Mouse (Mus musculus) midbrain, embryonic 11.5 days (tissue): Measurements from ENCODE around the gene Rgl3. TPM values are rescaled to one million over a fixed set of nuclear protein-coding genes. Genes with fewer than 3 reads are reported as not detected.

Source experiments
- ATAC-seq: fragments of 200-750 bp; cut with Nextera tagmentation; 2 replicates; pipeline ENCODE4 v1.8.0; 2017; ENCODE audit warnings: moderate TSS enrichment, moderate library complexity; ENCODE audit not compliant: low FRiP score
- DNase-seq: peaks from one replicate; pipeline ENCODE4 v3.0.0; 2015; ENCODE audit warnings: low spot score; ENCODE audit errors: missing footprints
- H3K27ac ChIP-seq: fragments of 300-500 bp; sonication (generic); 2 replicates; pipeline ENCODE4 v1.5.1; 2014; ENCODE audit warnings: low read depth, low read length
- H3K27me3 ChIP-seq: fragments of 300-500 bp; sonication (generic); 2 replicates; pipeline ENCODE4 v1.6.1; 2014; ENCODE audit warnings: mild to moderate bottlenecking, low read length, moderate library complexity, mixed read lengths; ENCODE audit not compliant: control insufficient read depth, insufficient read depth
- H3K36me3 ChIP-seq: fragments of 300-500 bp; sonication (generic); 2 replicates; pipeline ENCODE4 v1.6.1; 2014; ENCODE audit warnings: mild to moderate bottlenecking, low read length, moderate library complexity, mixed read lengths; ENCODE audit not compliant: control insufficient read depth, insufficient read depth
- H3K4me1 ChIP-seq: fragments of 300-500 bp; sonication (generic); 2 replicates; pipeline ENCODE4 v1.6.1; 2014; ENCODE audit warnings: low read length; ENCODE audit not compliant: control insufficient read depth, insufficient read depth
- H3K4me2 ChIP-seq: fragments of 300-500 bp; sonication (generic); 2 replicates; pipeline ENCODE4 v1.6.1; 2014; ENCODE audit warnings: mild to moderate bottlenecking, moderate library complexity
- H3K4me3 ChIP-seq: fragments of 300-500 bp; sonication (generic); 2 replicates; pipeline ENCODE4 v1.5.1; 2014; ENCODE audit warnings: low read depth, low read length
- H3K9ac ChIP-seq: fragments of 300-500 bp; sonication (generic); 2 replicates; pipeline ENCODE4 v1.6.1; 2014; ENCODE audit warnings: low read length
- H3K9me3 ChIP-seq: fragments of 300-500 bp; sonication (generic); 2 replicates; pipeline ENCODE4 v1.6.1; 2016; ENCODE audit warnings: low read length; ENCODE audit not compliant: control insufficient read depth
- WGBS: fragments of 180-500 bp; shearing (Covaris S2); extraction: QIAGEN DNeasy Blood & Tissue Kit; methylation state at CpG from one replicate; pipeline ENCODE4 v1.1.7; 2014; 5-methylcytosine and 5-hydroxymethylcytosine counted together
- polyA plus RNA-seq: library from polyadenylated mRNA; unstranded; fragments of >200 nt; fragmentation: Nextera tagmentation; extraction: Ambion mirVana; gene quantifications from 2 replicates; pipeline ENCODE4 v1.2.1, GENCODE M21; 2014

Rgl3 gene
- polyA plus RNA-seq, 1 experiment from 2014 or later: 2.2 TPM

- peaks cover 12% of the 10 kb centered on the region for H3K27me3 ChIP-seq
- under 1% methylated on average over 53 of the region's 54 CpGs for WGBS
- H3K4me3 ChIP-seq: peak within 1 kb of the TSS; percentile 73
- H3K4me1 ChIP-seq: peaks cover 14% of the 10 kb centered on the region
- ATAC-seq (peak; percentile 98), DNase-seq (peak; percentile 100)
- H3K36me3 ChIP-seq: no peaks in the 10 kb centered on the region
- H3K4me2 ChIP-seq: peak within 1 kb of the TSS; percentile 65
- H3K27ac ChIP-seq: peak within 1 kb of the TSS; percentile 77
- peak within 1 kb of the TSS; percentile 85 for H3K9ac ChIP-seq
- no peaks in the 10 kb centered on the region for H3K9me3 ChIP-seq
Measured at GRCm38 (mm10) chr9:21955570-21956281, 33.5 kb downstream of the Rgl3 start, which contains the start of gene Swsap1. Gene Swsap1 (plus strand): TSS chr9:21955755.

- peak overlapping the region; percentile 77; the same call in 1 of the 2 replicates for H3K27ac ChIP-seq
- H3K9me3 ChIP-seq: no peaks in the 10 kb centered on the region
- 2% methylated on average over 18 of the region's 18 CpGs for WGBS
- peak overlapping the region; percentile 73 for H3K4me3 ChIP-seq
- peaks cover 10% of the 10 kb centered on the region for H3K4me1 ChIP-seq
- peaks cover 7% of the 10 kb centered on the region for H3K27me3 ChIP-seq
- DNase-seq: no peak
- H3K4me2 ChIP-seq: peak overlapping the region; percentile 65
- ATAC-seq: peak; percentile 60
- H3K9ac ChIP-seq: peak overlapping the region; percentile 85
- no peaks in the 10 kb centered on the region for H3K36me3 ChIP-seq
Measured at GRCm38 (mm10) chr9:21955225-21955569, 34.0 kb downstream of the Rgl3 start.

GRCm38 (mm10) chr9:21954635-21955034 lies 34.6 kb downstream of the Rgl3 start:
- 79% methylated on average over 3 of the region's 3 CpGs for WGBS
- Histone ChIP-seq H3K36me3 (no peaks in the 10 kb centered on the region), H3K4me3 (no peak overlapping the region), H3K4me1 (peaks cover 10% of the 10 kb centered on the region), H3K27ac (no peak overlapping the region), H3K9ac (no peak overlapping the region), H3K27me3 (peaks cover 2% of the 10 kb centered on the region; the same call in 1 of the 2 replicates), H3K4me2 (no peak overlapping the region), H3K9me3 (no peaks in the 10 kb centered on the region)
- no peak for ATAC-seq
- DNase-seq: no peak

- H3K4me2 ChIP-seq: no peak overlapping the region
- no peaks in the 10 kb centered on the region for H3K9me3 ChIP-seq
- no peak overlapping the region for H3K27ac ChIP-seq
- peaks cover 10% of the 10 kb centered on the region for H3K4me1 ChIP-seq
- no peaks in the 10 kb centered on the region for H3K36me3 ChIP-seq
- no peak overlapping the region for H3K4me3 ChIP-seq
- no peak overlapping the region for H3K9ac ChIP-seq
- WGBS: 3% methylated on average over 3 of the region's 3 CpGs
- DNase-seq (peak; percentile 89), ATAC-seq (no peak)
- H3K27me3 ChIP-seq: no peaks in the 10 kb centered on the region
Measured at GRCm38 (mm10) chr9:21953600-21953999, 35.6 kb downstream of the Rgl3 start.

GRCm38 (mm10) chr9:21951977-21952376 lies 37.3 kb downstream of the Rgl3 start:
- DNase-seq (peak; percentile 79), ATAC-seq (no peak)
- Histone ChIP-seq H3K27ac (no peak overlapping the region), H3K36me3 (no peaks in the 10 kb centered on the region), H3K4me3 (no peak overlapping the region), H3K4me1 (peaks cover 15% of the 10 kb centered on the region), H3K9me3 (no peaks in the 10 kb centered on the region), H3K4me2 (no peak overlapping the region), H3K27me3 (no peaks in the 10 kb centered on the region), H3K9ac (no peak overlapping the region)
- WGBS: 79% methylated on average over 3 of the region's 3 CpGs

- Histone ChIP-seq H3K4me1 (peaks cover 14% of the 10 kb centered on the region), H3K4me3 (no peak overlapping the region), H3K4me2 (no peak overlapping the region), H3K27ac (no peak overlapping the region), H3K27me3 (no peaks in the 10 kb centered on the region), H3K36me3 (no peaks in the 10 kb centered on the region), H3K9me3 (no peaks in the 10 kb centered on the region), H3K9ac (no peak overlapping the region)
- no peak for ATAC-seq
- DNase-seq: peak; percentile 99
- WGBS: 21% methylated on average over 11 of the region's 11 CpGs
Measured at GRCm38 (mm10) chr9:21950322-21950721, 38.9 kb downstream of the Rgl3 start.

- WGBS: 59% methylated on average over 6 of the region's 6 CpGs
Measured at GRCm38 (mm10) chr9:21948790-21949189, 40.5 kb downstream of the Rgl3 start.

GRCm38 (mm10) chr9:21948146-21948545 lies 41.1 kb downstream of the Rgl3 start:
- Histone ChIP-seq H3K36me3 (no peaks in the 10 kb centered on the region), H3K4me1 (peaks cover 8% of the 10 kb centered on the region; the same call in 1 of the 2 replicates), H3K9ac (no peak overlapping the region), H3K27me3 (no peaks in the 10 kb centered on the region), H3K4me3 (no peak overlapping the region), H3K4me2 (no peak overlapping the region), H3K9me3 (no peaks in the 10 kb centered on the region), H3K27ac (no peak overlapping the region)
- peak; percentile 56 for DNase-seq
- no peak for ATAC-seq
- 61% methylated on average over 8 of the region's 8 CpGs for WGBS

More at GRCm38 (mm10) chr9:21948790-21949189, 40.5 kb downstream of the Rgl3 start:
- no peak overlapping the region for H3K4me2 ChIP-seq
- DNase-seq (peak; percentile 45), ATAC-seq (no peak)
- no peak overlapping the region for H3K27ac ChIP-seq
- H3K36me3 ChIP-seq: no peaks in the 10 kb centered on the region
- no peaks in the 10 kb centered on the region for H3K27me3 ChIP-seq
- H3K9me3 ChIP-seq: no peaks in the 10 kb centered on the region
- H3K4me1 ChIP-seq: peaks cover 12% of the 10 kb centered on the region
- no peak overlapping the region for H3K9ac ChIP-seq
- no peak overlapping the region for H3K4me3 ChIP-seq

- Histone ChIP-seq H3K4me3 (peak overlapping the region; percentile 14; the same call in 1 of the 2 replicates), H3K27ac (no peak overlapping the region), H3K4me1 (peaks cover 8% of the 10 kb centered on the region; the same call in 1 of the 2 replicates), H3K27me3 (no peaks in the 10 kb centered on the region), H3K9me3 (no peaks in the 10 kb centered on the region), H3K36me3 (no peaks in the 10 kb centered on the region), H3K4me2 (peak overlapping the region; percentile 11; the same call in 1 of the 2 replicates), H3K9ac (no peak overlapping the region)
- WGBS: 5% methylated on average over 27 of the region's 28 CpGs
- ATAC-seq (peak; percentile 17; the same call in 1 of the 2 replicates), DNase-seq (peak; percentile 61)
Measured at GRCm38 (mm10) chr9:21947540-21948130, 41.6 kb downstream of the Rgl3 start.
